Mouse (Mus musculus) kidney, embryonic 14.5 days (tissue): ENCODE data around the gene Sirpb1c. TPM values are rescaled to one million over a fixed set of nuclear protein-coding genes. Genes with fewer than 3 reads are reported as not detected.
"Not testable (repeated sequence)": the region's sequence is repeated elsewhere in the genome, so short reads cannot be mapped to it uniquely, and the experiment has no call there.

Experiments used
- ATAC-seq: fragments of 200-750 bp; cut with Nextera tagmentation; 2 replicates; pipeline ENCODE4 v1.8.0; 2017; ENCODE audit warnings: moderate number of reproducible peaks, mild to moderate bottlenecking, moderate TSS enrichment, moderate library complexity; ENCODE audit not compliant: low FRiP score, low TSS enrichment
- H3K27ac ChIP-seq: fragments of 300-500 bp; sonication (generic); 2 replicates; pipeline ENCODE4 v1.5.1; 2014; ENCODE audit warnings: low read depth, mild to moderate bottlenecking, low read length, moderate library complexity, mixed read lengths
- H3K27me3 ChIP-seq: fragments of 300-500 bp; sonication (generic); 2 replicates; pipeline ENCODE4 v1.6.1; 2014; ENCODE audit warnings: mild to moderate bottlenecking, low read length; ENCODE audit not compliant: control insufficient read depth, insufficient read depth
- H3K36me3 ChIP-seq: fragments of 300-500 bp; sonication (generic); 2 replicates; pipeline ENCODE4 v1.6.1; 2014; ENCODE audit warnings: low read length, mixed read lengths; ENCODE audit not compliant: control insufficient read depth, insufficient read depth
- H3K4me1 ChIP-seq: fragments of 300-500 bp; sonication (generic); 2 replicates; pipeline ENCODE4 v1.6.1; 2014; ENCODE audit warnings: low read length, mixed read lengths; ENCODE audit not compliant: control insufficient read depth, insufficient read depth
- H3K4me2 ChIP-seq: fragments of 300-500 bp; sonication (generic); replicated peaks from 2 replicates; pipeline ENCODE4 v1.6.1; 2014; ENCODE audit warnings: low read depth, mild to moderate bottlenecking, low read length
- H3K4me3 ChIP-seq: fragments of 300-500 bp; sonication (generic); 2 replicates; pipeline ENCODE4 v1.5.1; 2014; ENCODE audit warnings: mild to moderate bottlenecking, low read length
- H3K9ac ChIP-seq: fragments of 300-500 bp; sonication (generic); 2 replicates; pipeline ENCODE4 v1.6.1; 2014; ENCODE audit warnings: low read depth, mild to moderate bottlenecking, low read length, moderate library complexity
- H3K9me3 ChIP-seq: fragments of 300-500 bp; sonication (generic); 2 replicates; pipeline ENCODE4 v1.6.1; 2016; ENCODE audit warnings: low read length; ENCODE audit not compliant: control insufficient read depth
- WGBS: fragments of 180-500 bp; shearing (Covaris S2); extraction: QIAGEN DNeasy Blood & Tissue Kit; methylation state at CpG from one replicate; pipeline ENCODE4 v1.1.7; 2014; 5-methylcytosine and 5-hydroxymethylcytosine counted together
- polyA plus RNA-seq: library from polyadenylated mRNA; unstranded; fragments of >200 nt; fragmentation: Nextera tagmentation; extraction: Ambion mirVana; gene quantifications from 2 replicates; pipeline ENCODE4 v1.2.1, GENCODE M21; 2014

Gene Sirpb1c
- 0.30 TPM in 1 of 2 replicates, not detected in the other for polyA plus RNA-seq

DNA sequence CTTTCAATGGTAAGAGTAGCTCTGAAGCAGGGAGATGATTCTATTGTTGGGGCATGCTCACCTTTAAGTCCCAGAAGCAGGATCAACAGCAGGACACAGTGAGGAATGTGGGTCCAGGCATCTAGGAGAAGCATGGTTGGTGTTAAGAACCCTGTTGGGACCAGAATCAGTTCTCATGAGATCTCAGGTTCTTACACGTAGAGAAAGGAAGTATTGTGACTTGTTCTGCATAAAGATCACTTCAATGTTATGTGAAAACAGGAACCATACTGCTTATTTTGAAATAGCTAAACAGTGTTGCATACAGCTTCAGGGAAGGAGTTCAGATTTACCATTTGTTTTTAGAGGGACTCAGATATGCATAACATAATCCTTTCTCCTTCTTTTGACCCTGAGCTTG lies at the start of gene Sirpb1c:
Gene Sirpb1c, minus strand, starts transcription at position 249 of the 400 bp plus-strand sequence.
- not testable (repeated sequence) for ATAC-seq, H3K9ac ChIP-seq

GRCm38 (mm10) chr3:15886380-15886779 lies 38.1 kb upstream of the Sirpb1c start:
- Histone ChIP-seq H3K27me3 (no peaks in the 10 kb centered on the region), H3K36me3 (no peaks in the 10 kb centered on the region), H3K4me3 (no peak overlapping the region), H3K4me1 (no peaks in the 10 kb centered on the region), H3K4me2 (no peak overlapping the region), H3K9ac (no peak overlapping the region), H3K27ac (no peak overlapping the region), H3K9me3 (no peaks in the 10 kb centered on the region)
- ATAC-seq: no peak
- whole genome bisulfite sequencing: 89% methylated on average over 3 of the region's 3 CpGs

More for the DNA sequence above, at the start of gene Sirpb1c:
- WGBS: no CpG with 5 or more reads among the region's 1 CpGs
- not testable (repeated sequence) for H3K9me3 ChIP-seq, H3K27ac ChIP-seq, H3K36me3 ChIP-seq, H3K4me1 ChIP-seq, H3K4me3 ChIP-seq, H3K27me3 ChIP-seq, H3K4me2 ChIP-seq

GRCm38 (mm10) chr3:15855773-15856172 lies 7.4 kb upstream of the Sirpb1c start:
- H3K9ac ChIP-seq, H3K27me3 ChIP-seq, H3K4me3 ChIP-seq, ATAC-seq, H3K4me1 ChIP-seq, H3K36me3 ChIP-seq, H3K27ac ChIP-seq, H3K4me2 ChIP-seq, H3K9me3 ChIP-seq: not testable (repeated sequence)

- H3K9ac ChIP-seq: no peak overlapping the region
- no peak overlapping the region for H3K27ac ChIP-seq
- WGBS: 100% methylated on average over 1 of the region's 1 CpGs
- no peaks in the 10 kb centered on the region for H3K4me1 ChIP-seq
- no peaks in the 10 kb centered on the region for H3K27me3 ChIP-seq
- ATAC-seq: no peak
- no peak overlapping the region for H3K4me3 ChIP-seq
- no peaks in the 10 kb centered on the region for H3K9me3 ChIP-seq
- H3K4me2 ChIP-seq: no peak overlapping the region
- no peaks in the 10 kb centered on the region for H3K36me3 ChIP-seq
Observed at GRCm38 (mm10) chr3:15849922-15850321, 1.6 kb upstream of the Sirpb1c start.

- Histone ChIP-seq H3K27me3 (no peaks in the 10 kb centered on the region), H3K27ac (no peak overlapping the region), H3K4me2 (no peak overlapping the region), H3K36me3 (no peaks in the 10 kb centered on the region), H3K4me1 (no peaks in the 10 kb centered on the region), H3K9me3 (no peaks in the 10 kb centered on the region), H3K4me3 (no peak overlapping the region), H3K9ac (no peak overlapping the region)
- WGBS: 80% methylated on average over 3 of the region's 3 CpGs
- no peak for ATAC-seq
Observed at GRCm38 (mm10) chr3:15847332-15848047, 838 bp downstream of the Sirpb1c start.

DNA sequence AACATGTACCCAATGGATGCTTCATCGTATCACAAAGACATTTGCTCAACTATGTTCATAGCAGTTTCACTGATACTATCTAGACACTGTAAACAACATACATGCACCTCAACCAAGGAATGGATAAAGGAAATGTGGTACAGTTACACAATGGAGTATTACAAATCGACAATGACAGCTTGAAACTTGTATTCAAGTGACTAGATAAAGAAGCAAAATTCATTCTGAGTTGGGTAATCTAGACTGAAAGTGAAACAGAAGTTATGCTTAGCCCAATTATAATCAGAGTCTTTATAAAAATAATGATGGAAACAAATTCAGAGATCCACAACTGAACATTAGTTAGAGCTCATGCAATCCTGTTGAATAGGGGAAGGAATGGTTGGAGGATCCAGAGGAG lies 74.7 kb downstream of the Sirpb1c start:
- not testable (repeated sequence) for H3K27me3 ChIP-seq, H3K9ac ChIP-seq, H3K9me3 ChIP-seq, H3K27ac ChIP-seq, H3K4me3 ChIP-seq, ATAC-seq, H3K4me2 ChIP-seq, H3K4me1 ChIP-seq, H3K36me3 ChIP-seq
- 81% methylated on average over 2 of the region's 2 CpGs for WGBS

Other genes with a start within 250 kb of the Sirpb1c start
- not detected in 2 replicates for gene Gm5150, start 157.9 kb upstream of the Sirpb1c start, polyA plus RNA-seq